Mouse (Mus musculus) heart, postnatal 4 days (tissue): ENCODE results near the gene Trim8. TPM values are rescaled to one million over a fixed set of nuclear protein-coding genes. Genes with fewer than 3 reads are reported as not detected.
A peak's percentile ranks its signal among the peaks of the same experiment; 100 is the strongest.

ENCODE experiments used
- DNase-seq: peaks from one replicate; pipeline ENCODE4 v3.0.0; 2021
- total RNA-seq, 2 experiments: library from RNA; stranded (reverse); gene quantifications; 2 replicates each; pipeline ENCODE4 v1.2.3; 2021

Gene Trim8
- total RNA-seq, 2 experiments from 2014 or later = 50.1 to 53.8 TPM

DNA sequence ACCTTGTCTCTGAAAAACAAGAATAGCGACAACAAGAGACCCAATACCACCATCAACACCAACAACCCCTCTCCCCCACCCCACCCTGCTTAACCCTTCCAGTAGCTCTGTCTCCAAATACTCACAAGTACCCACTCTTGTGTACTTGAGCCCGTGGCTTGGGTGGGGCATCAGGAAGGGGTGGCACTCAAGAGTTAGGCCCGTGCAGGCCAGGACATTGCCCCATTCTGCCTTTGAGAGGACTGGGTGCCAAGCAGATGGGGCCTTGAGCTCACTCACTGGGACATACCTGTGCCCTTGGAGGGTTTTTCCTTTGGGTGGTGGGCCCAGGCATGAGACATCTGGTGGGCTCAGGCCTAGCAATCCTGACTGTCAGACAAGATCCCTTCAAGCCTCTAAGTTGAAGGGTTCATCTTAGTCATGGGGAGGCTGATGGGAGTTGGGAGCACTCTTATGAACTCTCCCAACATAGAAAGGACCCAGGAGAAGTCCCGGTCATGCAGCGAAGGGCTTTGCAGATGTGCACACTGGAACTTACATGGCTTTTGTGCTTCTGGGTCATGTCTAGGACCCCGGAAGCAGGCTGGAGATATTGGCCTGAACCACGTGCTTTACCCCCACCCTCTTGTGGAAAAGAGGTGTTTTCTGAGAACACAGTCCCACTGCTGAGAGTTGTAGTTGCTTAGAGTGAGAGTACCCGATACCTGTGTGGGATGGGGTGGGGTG is 4.3 kb downstream of the Trim8 start:
- no peak for DNase-seq

- no peak for DNase-seq
These were observed 4.8 kb downstream of the Trim8 start for GRCm38 (mm10) chr19:46506372-46506717.

- DNase-seq = no peak
These were observed 5.7 kb downstream of the Trim8 start for GRCm38 (mm10) chr19:46507181-46507581.

DNA sequence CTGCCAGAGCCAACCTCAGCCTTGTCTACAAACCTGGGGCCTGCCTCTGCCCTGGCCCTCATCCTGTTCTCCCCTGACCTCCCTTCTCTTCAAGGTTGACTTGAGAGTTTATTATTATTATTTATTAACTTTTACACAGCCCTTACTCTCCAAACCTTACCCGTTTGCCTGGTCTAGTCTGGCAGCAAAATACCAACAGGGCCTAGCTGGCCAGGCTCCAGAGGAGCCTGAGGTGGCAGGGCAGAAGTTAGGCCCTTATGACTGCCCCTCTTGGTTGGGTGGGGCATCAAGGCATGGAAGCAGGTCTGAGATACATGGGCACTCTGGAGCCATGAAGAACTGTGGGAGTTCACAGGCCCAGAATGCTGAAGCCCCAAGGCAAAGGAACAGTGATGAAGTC is 6.3 kb downstream of the Trim8 start:
- DNase-seq = no peak

DNA sequence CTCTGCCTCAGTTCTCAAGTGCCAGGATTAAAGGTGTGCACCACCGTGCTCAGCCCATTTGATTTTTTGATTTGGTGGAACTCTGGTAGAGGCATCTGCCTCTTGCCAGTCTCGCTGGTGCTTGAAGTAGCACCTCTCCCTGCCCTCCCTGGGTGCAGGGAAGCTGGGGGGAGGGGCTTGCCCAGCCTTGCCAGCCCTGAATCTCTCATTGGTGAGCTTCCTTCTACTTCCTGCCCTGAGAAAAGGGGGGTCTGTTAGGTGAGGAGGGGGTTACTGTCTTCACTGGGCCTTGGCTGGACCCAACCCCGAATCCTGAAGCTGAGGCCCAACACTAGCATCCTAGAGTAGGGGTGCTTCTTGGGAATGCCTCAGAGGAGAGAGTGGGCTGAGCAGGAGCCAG is 7.2 kb downstream of the Trim8 start:
- DNase-seq = no peak

DNA sequence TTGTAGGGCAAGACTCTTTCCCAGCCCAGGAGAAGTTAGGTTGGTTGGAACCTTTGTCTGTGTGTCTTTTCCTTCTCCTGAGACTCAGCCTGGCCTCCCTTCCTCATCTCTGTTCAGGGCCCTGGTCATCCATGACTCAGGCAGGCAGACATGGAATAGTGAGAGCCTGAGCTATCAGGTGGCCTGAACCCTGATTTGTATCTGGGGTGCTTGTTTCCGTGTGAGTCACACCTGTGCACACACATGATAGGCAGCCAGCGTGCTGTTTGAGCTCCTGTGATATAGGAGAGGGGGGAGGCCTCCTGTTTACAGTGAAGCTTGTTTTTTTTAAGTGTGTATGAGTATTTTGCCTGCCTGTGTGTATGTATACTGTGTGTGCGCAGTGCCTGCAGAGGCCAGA is 7.7 kb downstream of the Trim8 start:
- no peak for DNase-seq

GRCm38 (mm10) chr19:46509736-46510135 is 8.2 kb downstream of the Trim8 start:
- DNase-seq = no peak

- no peak for DNase-seq
These were observed 8.9 kb downstream of the Trim8 start for GRCm38 (mm10) chr19:46510401-46510800.

DNA sequence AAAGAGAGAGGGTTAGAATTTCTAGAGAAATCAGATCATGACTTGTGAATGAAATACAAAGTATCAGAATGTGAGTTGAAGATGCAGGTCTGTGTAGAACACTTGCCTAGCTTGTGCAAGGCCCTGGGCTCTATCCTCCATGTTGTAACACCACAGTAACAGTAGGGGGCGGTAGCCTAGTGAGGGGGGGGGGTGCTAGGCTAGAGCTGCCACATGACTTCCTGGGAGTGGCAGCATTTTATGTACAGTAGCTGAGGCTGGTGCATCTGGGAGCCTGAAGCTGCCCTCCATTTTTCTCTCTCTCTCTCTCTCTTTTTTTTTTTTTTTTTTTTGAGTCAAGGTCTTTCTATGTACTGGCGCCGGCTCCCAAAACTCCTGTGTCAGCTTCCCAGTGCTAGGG is 9.3 kb downstream of the Trim8 start:
- DNase-seq = no peak

GRCm38 (mm10) chr19:46511263-46511662 is 9.8 kb downstream of the Trim8 start:
- no peak for DNase-seq

DNA sequence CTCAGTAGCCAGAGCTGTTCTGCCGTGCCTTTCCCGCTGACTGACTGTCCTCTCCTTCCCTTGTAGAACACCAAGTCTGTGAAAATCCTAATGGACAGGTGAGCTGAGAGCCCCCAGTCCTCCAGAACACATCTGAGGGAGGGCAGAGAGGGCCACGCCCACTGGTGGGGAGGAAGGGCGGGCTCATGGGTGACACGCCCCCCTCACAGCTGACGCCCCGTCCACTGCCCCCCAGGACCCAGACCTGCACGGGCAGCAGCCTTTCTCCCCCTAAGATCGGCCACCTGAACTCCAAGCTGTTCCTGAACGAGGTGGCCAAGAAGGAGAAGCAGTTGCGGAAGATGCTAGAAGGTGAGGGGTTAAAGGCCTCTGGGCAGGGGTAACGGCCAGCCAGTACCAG is 12.9 kb downstream of the Trim8 start:
- DNase-seq = no peak

DNA sequence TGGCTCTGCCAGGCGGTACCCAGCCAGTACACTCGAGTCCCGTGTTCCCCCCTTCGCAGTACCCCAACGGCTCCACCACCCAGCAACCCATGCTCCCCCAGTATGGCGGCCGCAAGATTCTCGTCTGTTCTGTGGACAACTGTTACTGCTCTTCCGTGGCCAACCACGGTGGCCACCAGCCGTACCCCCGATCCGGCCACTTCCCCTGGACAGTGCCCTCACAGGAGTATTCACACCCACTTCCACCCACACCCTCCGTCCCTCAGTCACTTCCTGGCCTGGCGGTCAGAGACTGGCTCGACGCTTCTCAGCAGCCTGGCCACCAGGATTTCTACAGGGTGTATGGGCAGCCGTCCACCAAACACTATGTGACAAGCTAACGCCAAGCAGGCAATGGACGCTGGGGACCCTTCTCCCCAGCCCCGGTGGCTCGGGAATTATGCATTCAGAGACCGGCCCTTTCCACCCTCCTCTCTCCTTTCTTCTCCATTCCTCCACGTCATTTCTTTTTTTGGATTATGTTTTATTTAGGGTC is 13.9 kb downstream of the Trim8 start:
- no peak for DNase-seq

DNA sequence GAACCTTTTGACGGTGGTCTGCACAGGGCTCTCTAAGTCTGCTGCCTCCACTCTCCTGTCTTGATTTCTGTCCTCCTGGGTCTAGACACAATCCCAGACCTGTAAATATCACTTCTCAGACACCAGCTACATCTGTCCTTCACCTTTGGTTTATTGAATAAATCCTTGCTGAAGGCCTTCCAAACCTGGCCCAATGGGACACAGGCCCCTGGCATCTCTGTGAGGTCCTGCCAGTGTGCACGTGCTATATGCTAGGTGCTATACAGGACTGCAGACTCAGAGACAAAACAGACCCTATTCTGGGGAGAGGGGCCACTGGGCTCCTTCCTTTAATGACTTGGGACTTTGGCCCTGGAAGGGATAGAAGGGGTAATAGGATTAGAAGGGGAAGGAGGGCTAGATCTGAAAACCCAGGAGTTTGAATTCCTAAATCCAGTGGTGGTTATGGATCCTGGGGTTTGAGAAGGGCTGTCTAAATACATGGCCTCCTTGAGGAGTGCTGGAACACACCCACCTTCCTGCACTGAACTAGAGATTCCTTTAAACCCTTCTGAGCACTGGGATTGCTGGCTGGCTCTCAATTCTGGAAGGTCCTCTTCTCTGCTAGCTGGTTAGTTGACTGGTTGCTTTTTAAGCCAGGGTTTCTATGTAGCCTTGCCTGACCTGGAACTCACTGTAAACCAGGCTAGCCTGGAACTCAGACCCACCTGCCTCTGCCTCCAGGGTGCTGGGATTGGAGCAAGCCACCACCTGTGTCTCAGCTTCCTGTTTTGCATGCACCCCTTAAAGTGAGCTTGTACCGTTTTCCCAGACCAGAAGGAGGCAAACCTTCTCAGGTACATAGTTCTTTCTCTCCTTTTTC is 15.4 kb downstream of the Trim8 start:
- DNase-seq = no peak

DNA sequence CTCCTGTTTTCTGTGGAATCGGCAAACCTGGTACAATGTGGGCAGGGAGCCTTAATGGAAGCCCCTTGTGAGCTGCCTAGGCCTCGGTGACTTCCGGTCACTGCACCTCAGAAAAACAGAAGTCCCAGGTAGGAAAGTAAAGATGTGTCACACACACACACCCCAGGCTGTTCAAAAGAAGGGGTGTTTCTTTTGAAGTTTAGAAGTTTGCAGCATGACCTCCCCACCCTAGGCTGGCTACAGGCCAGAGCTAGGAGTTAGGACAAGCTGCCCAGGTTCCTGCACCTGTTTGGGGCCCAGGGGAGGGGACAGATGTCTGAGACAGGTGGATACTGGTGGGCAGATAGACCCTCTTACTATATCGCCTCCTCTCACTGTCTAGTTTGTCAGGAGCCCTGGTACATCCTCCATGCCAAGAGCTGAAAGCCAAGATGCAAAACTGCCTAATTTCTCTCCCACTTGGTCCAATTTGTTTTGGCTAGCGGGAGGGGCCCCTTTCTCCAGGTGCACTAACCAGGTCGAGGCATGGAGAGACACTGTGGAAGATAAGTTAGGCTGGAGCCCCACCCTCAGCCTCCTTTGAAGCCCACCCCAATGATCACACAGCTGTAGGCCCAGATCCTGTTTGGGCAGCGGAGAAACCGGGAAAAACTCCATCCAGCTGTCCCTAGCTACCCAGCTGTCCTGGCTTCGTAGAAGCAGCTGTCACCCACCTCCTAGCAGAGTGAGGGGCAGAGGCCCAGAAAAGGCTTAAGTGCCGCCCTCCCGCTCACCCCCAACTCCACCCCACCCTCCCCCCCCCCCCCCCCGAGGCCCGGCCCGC is 16.2 kb downstream of the Trim8 start:
- DNase-seq = no peak

- DNase-seq = peak; percentile 65
These were observed 16.9 kb downstream of the Trim8 start for GRCm38 (mm10) chr19:46518352-46518787.

DNA sequence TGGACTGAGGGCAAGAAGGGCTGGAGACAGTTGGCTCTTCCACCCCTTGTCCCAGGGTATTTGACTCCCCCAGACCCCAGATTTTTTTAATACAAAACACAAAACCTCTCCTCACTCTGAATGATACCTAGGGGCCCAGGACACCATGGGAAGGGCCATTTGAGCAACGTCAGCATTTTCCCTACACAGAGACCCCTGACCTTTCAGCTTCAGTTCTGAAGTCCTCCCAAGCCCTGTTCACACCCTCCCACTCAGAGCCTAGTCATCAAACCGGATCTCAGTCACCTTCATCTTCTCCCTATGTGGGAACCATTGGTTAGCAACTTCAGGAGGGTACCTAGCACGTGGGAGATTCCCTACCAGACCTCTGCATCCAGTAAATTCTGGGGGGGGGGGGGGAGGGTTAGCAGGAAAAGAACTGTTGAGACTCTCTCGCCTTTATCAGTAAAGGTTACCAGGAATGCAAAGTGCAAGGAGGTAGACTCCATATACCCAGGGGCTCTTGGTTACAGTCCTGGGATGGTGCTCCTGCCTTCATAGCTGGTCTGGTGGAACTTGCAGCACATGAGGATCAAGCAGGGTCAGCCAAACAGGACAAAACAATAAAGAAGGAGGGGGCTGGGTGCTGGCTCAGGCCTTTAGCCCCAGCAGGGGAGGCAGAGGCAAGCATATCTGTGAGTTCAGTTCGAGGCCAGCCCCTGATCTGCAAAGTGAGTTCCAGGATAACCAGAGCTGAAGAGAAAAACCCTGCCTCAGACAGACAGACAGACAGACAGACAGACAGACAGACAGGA is 17.5 kb downstream of the Trim8 start:
- no peak for DNase-seq

DNA sequence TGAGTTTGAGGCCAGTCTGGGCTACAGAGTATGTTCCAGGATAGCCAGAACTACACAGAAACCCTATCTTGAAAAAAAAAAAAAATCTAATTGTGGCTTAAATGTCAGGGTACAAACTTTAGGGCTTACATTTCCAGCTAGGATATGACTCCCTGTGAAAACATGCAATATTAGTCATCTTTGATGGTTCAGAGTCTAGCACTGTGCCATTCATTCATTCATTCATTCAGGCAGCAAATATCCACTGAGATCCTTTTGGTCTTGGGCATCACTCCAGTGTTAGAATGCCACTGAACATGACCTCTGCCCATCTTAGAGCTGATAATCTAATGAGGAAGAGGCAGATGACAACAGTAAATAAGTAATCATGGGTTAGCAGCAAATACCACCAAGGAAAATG is 20.2 kb downstream of the Trim8 start:
- DNase-seq = no peak

GRCm38 (mm10) chr19:46522433-46523044 is 21.0 kb downstream of the Trim8 start:
- peak; percentile 17 for DNase-seq

- DNase-seq = no peak
These were observed 21.6 kb downstream of the Trim8 start for GRCm38 (mm10) chr19:46523131-46523479.

DNA sequence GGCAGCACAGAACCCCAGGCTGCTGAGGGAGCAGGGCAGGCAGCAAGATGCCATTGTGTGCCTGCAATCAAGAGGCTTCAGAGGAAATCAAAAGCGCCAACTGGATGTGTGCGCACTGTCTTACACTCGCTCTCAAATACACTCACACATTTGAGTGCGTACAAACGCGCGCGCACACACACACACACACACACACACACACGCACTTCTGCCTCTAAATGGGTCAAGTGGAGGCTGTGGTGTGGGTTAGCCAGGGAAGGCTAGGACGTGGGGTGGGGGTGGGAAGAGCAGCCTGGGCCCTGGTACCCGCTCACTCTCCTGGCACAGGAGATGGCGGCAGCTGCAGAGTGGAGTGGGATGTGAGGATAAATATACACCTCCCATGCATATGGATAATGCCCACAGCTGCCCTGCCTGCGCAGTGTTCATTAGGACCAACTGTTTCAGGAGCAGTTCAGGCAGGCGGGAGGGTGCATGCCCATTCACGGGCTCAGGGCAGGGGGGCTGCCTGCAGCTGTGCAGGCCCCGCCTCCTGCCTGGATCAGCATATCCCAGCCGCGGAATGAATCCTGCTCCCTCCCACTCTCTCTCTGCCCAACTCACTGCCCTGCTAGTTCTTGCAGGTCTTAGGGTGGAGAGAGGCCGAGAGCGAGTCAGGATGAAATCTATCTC is 22.1 kb downstream of the Trim8 start:
- peak; percentile 76 for DNase-seq

GRCm38 (mm10) chr19:46524152-46524544 is 22.6 kb downstream of the Trim8 start:
- DNase-seq = no peak
